9 mouse cellular contexts compared by ENCODE assay signal in genomic region chr3:27859161-27859561, GRCm38 (mm10). TPM values are rescaled to one million over a fixed set of nuclear protein-coding genes. Genes with fewer than 3 reads are reported as not detected.
A peak's percentile ranks its signal among the peaks of the same experiment; 100 is the strongest.
DNase-seq lines count a peak whose midpoint lies in the region; ATAC-seq and TF ChIP-seq lines count a peak whose summit lies in the region.
"Had no signal": no experiment of that assay in that cellular context is flagged by ENCODE, and none has a peak within 500 bp of the region (broad histone marks: within the 10 kb centered on the region; RNA-seq: fewer than 3 reads in every experiment).

No protein-coding gene starts in this region.

- ATAC-seq in heart, embryonic 15.5 days (replicated peaks; ENCODE audit: insufficient number of reproducible peaks, insufficient read depth, low FRiP score, low read depth), result peak; percentile 39
- ATAC-seq in limb, embryonic 13.5 days (ENCODE audit: low FRiP score, low read depth), result peak; percentile 37
- ATAC-seq in neural tube, embryonic 11.5 days (ENCODE audit: insufficient read depth, low FRiP score, low TSS enrichment), result no peak
- no peak for ATAC-seq in inflammation-experienced regulatory T-cells, adult 6 months
- no peak for ATAC-seq in CD4-positive, CD25-positive, alpha-beta regulatory T cell, adult 4 months
- ATAC-seq in forebrain, embryonic 12.5 days (ENCODE audit: low FRiP score), result no peak

- no peaks in the 10 kb centered on the region for H3K27me3 ChIP-seq in liver, adult 2 months (ENCODE audit: control insufficient read depth, insufficient read depth, low read length)
- H3K27me3 ChIP-seq in heart, embryonic 15.5 days, result no peaks in the 10 kb centered on the region
- H3K27me3 ChIP-seq in limb, embryonic 13.5 days, result no peaks in the 10 kb centered on the region
- H3K27me3 ChIP-seq in neural tube, embryonic 11.5 days (ENCODE audit: control insufficient read depth, insufficient read depth, low read length), result no peaks in the 10 kb centered on the region
- peaks cover 6% of the 10 kb centered on the region; the same call in 1 of the 2 replicates for H3K27me3 ChIP-seq in forebrain, embryonic 12.5 days

- peak; percentile 9 for DNase-seq in liver, adult 2 months (ENCODE audit: extremely low read depth, low read depth, low spot score)
- DNase-seq in liver, result no peak
- DNase-seq in neural tube, embryonic 11.5 days (ENCODE audit: low spot score), result peak; percentile 49

- TF ChIP-seq CTCF in liver, adult 2 months (IDR thresholded peaks at IDR 0.05; ENCODE audit: low read depth, low read length), result no peak

- peaks cover 14% of the 10 kb centered on the region for H3K4me1 ChIP-seq in liver, adult 2 months (ENCODE audit: control insufficient read depth, insufficient read depth, low read length)
- peaks cover 61% of the 10 kb centered on the region for H3K4me1 ChIP-seq in heart, embryonic 15.5 days (replicated peaks)
- H3K4me1 ChIP-seq in limb, embryonic 13.5 days, result peaks cover 55% of the 10 kb centered on the region
- peaks cover 6% of the 10 kb centered on the region; the same call in 1 of the 2 replicates for H3K4me1 ChIP-seq in neural tube, embryonic 11.5 days (ENCODE audit: control insufficient read depth, insufficient read depth, low read length)
- peaks cover 35% of the 10 kb centered on the region for H3K4me1 ChIP-seq in forebrain, embryonic 12.5 days

- peak overlapping the region; percentile 55 for H3K4me2 ChIP-seq in heart, embryonic 15.5 days
- H3K4me2 ChIP-seq in limb, embryonic 13.5 days (replicated peaks), result peak overlapping the region; percentile 37
- no peak overlapping the region for H3K4me2 ChIP-seq in neural tube, embryonic 11.5 days (ENCODE audit: low read depth)
- H3K4me2 ChIP-seq in forebrain, embryonic 12.5 days, result no peak overlapping the region

- no peaks in the 10 kb centered on the region for H3K9me3 ChIP-seq in heart, embryonic 15.5 days (replicated peaks)
- no peaks in the 10 kb centered on the region for H3K9me3 ChIP-seq in limb, embryonic 13.5 days
- no peaks in the 10 kb centered on the region for H3K9me3 ChIP-seq in neural tube, embryonic 11.5 days (ENCODE audit: control insufficient read depth, low read length)
- no peaks in the 10 kb centered on the region for H3K9me3 ChIP-seq in forebrain, embryonic 12.5 days

- no peak for TF ChIP-seq POLR2A in liver, adult 2 months (IDR thresholded peaks at IDR 0.05; ENCODE audit: extremely low read depth, insufficient read depth, low read length)

- H3K4me3 ChIP-seq in liver, adult 2 months (ENCODE audit: insufficient read depth, low read depth, low read length), result peak overlapping the region; percentile 15
- peak overlapping the region; percentile 27 for H3K4me3 ChIP-seq in heart, embryonic 15.5 days
- no peak overlapping the region for H3K4me3 ChIP-seq in limb, embryonic 13.5 days
- H3K4me3 ChIP-seq in neural tube, embryonic 11.5 days (ENCODE audit: low read depth, low read length), result no peak overlapping the region
- no peak overlapping the region for H3K4me3 ChIP-seq in forebrain, embryonic 12.5 days (replicated peaks)

- peak overlapping the region; percentile 2; the same call in 1 of the 2 replicates for H3K27ac ChIP-seq in liver, adult 2 months (replicated peaks; ENCODE audit: insufficient read depth, low read depth, low read length)
- H3K27ac ChIP-seq in heart, embryonic 15.5 days, result peak overlapping the region; percentile 86
- H3K27ac ChIP-seq in limb, embryonic 13.5 days, result peak overlapping the region; percentile 55; the same call in 1 of the 2 replicates
- 0 out of 2 replicates have a peak overlapping the region, but pooled peaks have one; percentile 10 for H3K27ac ChIP-seq in neural tube, embryonic 11.5 days (ENCODE audit: low read depth, low read length)
- H3K27ac ChIP-seq in forebrain, embryonic 12.5 days, result no peak overlapping the region

- H3K9ac ChIP-seq in liver, adult 2 months (ENCODE audit: low read depth, low read length), result peak overlapping the region; percentile 22; the same call in 1 of the 2 replicates
- no peak overlapping the region for H3K9ac ChIP-seq in heart, embryonic 15.5 days
- no peak overlapping the region for H3K9ac ChIP-seq in limb, embryonic 13.5 days
- H3K9ac ChIP-seq in neural tube, embryonic 11.5 days (ENCODE audit: low read length), result no peak overlapping the region
- no peak overlapping the region for H3K9ac ChIP-seq in forebrain, embryonic 12.5 days

- no peaks in the 10 kb centered on the region for H3K79me2 ChIP-seq in liver, adult 2 months (ENCODE audit: control insufficient read depth, insufficient read depth, low read length)

- H3K36me3 ChIP-seq in liver, adult 2 months (ENCODE audit: control insufficient read depth, insufficient read depth, low read length), result no peaks in the 10 kb centered on the region
- no peaks in the 10 kb centered on the region for H3K36me3 ChIP-seq in heart, embryonic 15.5 days
- no peaks in the 10 kb centered on the region for H3K36me3 ChIP-seq in limb, embryonic 13.5 days
- no peaks in the 10 kb centered on the region for H3K36me3 ChIP-seq in neural tube, embryonic 11.5 days (ENCODE audit: control insufficient read depth, insufficient read depth, low read length)
- no peaks in the 10 kb centered on the region for H3K36me3 ChIP-seq in forebrain, embryonic 12.5 days (replicated peaks)

- 15% methylated on average over 5 of the region's 5 CpGs for WGBS in liver, adult 2 months
- 3% methylated on average over 5 of the region's 5 CpGs for WGBS in heart, embryonic 15.5 days
- 3% methylated on average over 5 of the region's 5 CpGs for WGBS in limb, embryonic 13.5 days
- 9% methylated on average over 5 of the region's 5 CpGs for WGBS in neural tube, embryonic 11.5 days
- WGBS in forebrain, embryonic 12.5 days, result 3% methylated on average over 5 of the region's 5 CpGs

RNA-seq across cellular contexts. Expression of gene Tmem212, which starts 37.0 kb away (rescaled TPM):
- not detected in 2 replicates for total RNA-seq in liver, adult 2 months (2014; rRNA removed)
- polyA plus RNA-seq in liver, adult 2 months (2012; rRNA removed), result not detected in 2 replicates
- not detected in 2 replicates for polyA plus RNA-seq in heart, embryonic 15.5 days (2015; fragmentation: Nextera tagmentation; extraction: Ambion mirVana)
- not detected in 2 replicates for polyA plus RNA-seq in limb, embryonic 13.5 days (2015; fragmentation: Nextera tagmentation; extraction: Ambion mirVana)
- not detected in 2 replicates for polyA plus RNA-seq in neural tube, embryonic 11.5 days (2014; fragmentation: Nextera tagmentation; extraction: Ambion mirVana)
- not detected for polyA plus RNA-seq in inflammation-experienced regulatory T-cells, adult 6 months (2017; shearing (Covaris generic))
- not detected for polyA plus RNA-seq in CD4-positive, CD25-positive, alpha-beta regulatory T cell, adult 4 months (2017; shearing (Covaris generic))
- not detected in 2 replicates for polyA plus RNA-seq in forebrain, embryonic 12.5 days (2016; fragmentation: Nextera tagmentation; extraction: Ambion mirVana)
- total RNA-seq: ES-E14 had no signal

Comparison
In these comparisons a context has a peak if more than half of its experiments do, and no peak if none do; other contexts are left out.
1. H3K4me3 ChIP-seq: peak in liver, adult 2 months (single experiment) and heart, embryonic 15.5 days (single experiment); none in limb, embryonic 13.5 days (single experiment), neural tube, embryonic 11.5 days (single experiment) and forebrain, embryonic 12.5 days (single experiment).
2. ATAC-seq: peak in heart, embryonic 15.5 days (single experiment) and limb, embryonic 13.5 days (single experiment); none in neural tube, embryonic 11.5 days (single experiment), inflammation-experienced regulatory T-cells, adult 6 months (single experiment), CD4-positive, CD25-positive, alpha-beta regulatory T cell, adult 4 months (single experiment) and forebrain, embryonic 12.5 days (single experiment).
3. H3K4me2 ChIP-seq: peak in heart, embryonic 15.5 days (single experiment) and limb, embryonic 13.5 days (single experiment); none in neural tube, embryonic 11.5 days (single experiment) and forebrain, embryonic 12.5 days (single experiment).